Mouse (Mus musculus) ES-Bruce4 (cell line): ENCODE results near the gene Ppp1r15a.

Experiments
- CTCF ChIP-seq: IDR thresholded peaks from one replicate; pipeline ENCODE4 v1.8.1; 2011; ENCODE audit warnings: low read depth, low read length
- EP300 ChIP-seq: IDR thresholded peaks from 2 replicates; pipeline ENCODE4 v1.6.1; 2011; ENCODE audit warnings: low read depth, low read length; ENCODE audit not compliant: insufficient read depth
- POLR2A ChIP-seq: IDR thresholded peaks from one replicate; pipeline ENCODE4 v1.8.1; 2011; ENCODE audit warnings: low read length; ENCODE audit not compliant: insufficient read depth

- TF ChIP-seq POLR2A (no peak), CTCF (peak; percentile 15), EP300 (peak; percentile 46; the same call in 1 of the 2 replicates)
These were observed 4.3 kb downstream of the Ppp1r15a start for GRCm38 (mm10) chr7:45521728-45522184.
